Mouse (Mus musculus): ENCODE measurements around the gene Spg7. TPM values are rescaled to one million over a fixed set of nuclear protein-coding genes. Genes with fewer than 3 reads are reported as not detected.

Spg7 gene
- polyA plus RNA-seq, 1 experiment from 2014 or later: 54.3 TPM

DNA sequence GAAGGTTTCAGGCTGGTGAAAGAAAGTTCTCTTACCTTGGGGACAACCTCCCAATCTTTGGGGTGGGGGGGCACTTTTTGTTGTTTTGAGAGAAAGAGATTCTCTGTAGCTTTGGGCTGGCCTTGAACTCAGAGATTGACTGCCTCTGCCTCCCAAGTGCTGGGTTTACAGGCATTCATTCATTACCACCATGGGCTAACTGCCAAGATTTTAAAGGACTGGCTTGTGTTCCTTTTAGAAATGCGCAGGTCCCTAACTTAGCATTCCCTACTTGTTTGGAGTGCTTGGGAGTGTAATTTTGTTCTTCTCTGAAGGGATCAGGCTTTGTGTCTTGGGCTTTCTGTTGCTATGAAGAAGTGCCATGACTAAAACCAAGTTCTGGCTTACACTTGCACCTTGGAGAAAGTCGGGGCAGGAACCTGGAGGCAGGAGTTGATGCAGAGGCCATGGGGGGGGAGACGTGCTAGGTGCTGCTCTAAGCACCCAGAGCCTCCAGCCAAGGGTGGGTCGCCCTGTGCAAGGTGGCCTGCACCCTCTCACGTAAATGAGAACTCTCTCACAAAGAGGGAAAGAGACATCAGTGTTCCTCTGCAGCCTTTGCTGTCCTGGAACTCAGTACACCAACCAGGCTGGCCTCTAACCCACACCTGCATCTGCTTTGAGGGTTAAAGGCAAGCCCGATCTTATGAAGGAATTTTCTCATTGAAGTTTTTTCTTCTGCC, 41.5 kb downstream of the Spg7 start:
- no peak for ATAC-seq (ENCODE audit: insufficient number of reproducible peaks, insufficient read depth, low FRiP score, low read depth)
- Histone ChIP-seq H3K4me3 (ENCODE audit: low read depth, low read length) (peak overlapping the region; percentile 72), H3K4me2 (replicated peaks; ENCODE audit: low read depth, low read length) (peak overlapping the region; percentile 96; the same call in 1 of the 2 replicates)

DNA sequence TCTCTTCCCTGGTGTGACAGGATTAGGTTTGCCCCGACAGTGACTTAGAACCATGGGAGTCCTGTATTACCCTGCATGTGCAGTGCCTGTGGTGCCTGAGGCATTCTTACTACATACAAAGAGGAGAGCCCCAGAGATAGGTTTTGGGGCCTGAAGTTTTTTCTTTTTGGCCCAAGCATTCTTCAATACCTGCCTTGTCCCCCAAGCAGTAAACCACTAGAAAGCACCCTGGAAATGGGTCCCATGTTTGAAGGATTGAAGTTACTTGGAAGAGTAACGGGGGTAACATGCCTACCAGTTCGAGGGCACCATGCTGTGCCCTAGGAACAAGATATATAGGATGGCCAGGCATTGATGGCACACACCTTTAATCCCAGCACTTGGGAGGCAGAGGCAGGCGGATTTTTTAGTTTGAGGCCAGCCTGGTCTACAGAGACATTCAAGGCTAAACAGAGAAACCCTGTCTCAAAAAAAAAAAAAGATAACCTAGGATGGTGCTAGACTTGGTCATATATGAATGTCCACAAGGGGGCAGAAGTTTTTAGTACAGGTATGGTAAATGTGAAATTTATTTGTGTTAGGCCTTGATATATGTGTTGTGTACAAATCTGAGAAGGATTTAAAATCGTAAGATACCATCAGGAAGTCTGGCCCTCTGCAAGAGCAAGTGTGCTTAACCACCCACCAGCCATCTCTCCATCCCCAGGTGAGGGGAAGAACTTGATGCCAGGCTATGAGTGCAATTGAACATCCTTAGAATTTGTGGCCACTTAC, 43.0 kb downstream of the Spg7 start:
- no peak overlapping the region for H3K4me3 ChIP-seq (ENCODE audit: low read depth, low read length)
- WGBS: 71% methylated on average over 5 of the region's 5 CpGs
- H3K36me3 ChIP-seq (ENCODE audit: control insufficient read depth, insufficient read depth, low read length): peaks cover 23% of the 10 kb centered on the region
- H3K4me2 ChIP-seq (replicated peaks; ENCODE audit: low read depth, low read length): no peak overlapping the region
- no peak overlapping the region for H3K9ac ChIP-seq (replicated peaks; ENCODE audit: low read depth, low read length)
- no peaks in the 10 kb centered on the region for H3K27me3 ChIP-seq (ENCODE audit: control insufficient read depth, insufficient read depth, low read length)
- no peak overlapping the region for H3K27ac ChIP-seq (ENCODE audit: low read length)
- no peaks in the 10 kb centered on the region for H3K9me3 ChIP-seq (ENCODE audit: control insufficient read depth, low read depth, low read length)
- H3K4me1 ChIP-seq (ENCODE audit: control insufficient read depth, insufficient read depth, low read length): peaks cover 9% of the 10 kb centered on the region; the same call in 1 of the 2 replicates
- no peak for ATAC-seq (ENCODE audit: insufficient number of reproducible peaks, insufficient read depth, low FRiP score, low read depth)

More for the DNA sequence above, 41.5 kb downstream of the Spg7 start:
- H3K27ac ChIP-seq (ENCODE audit: low read length): no peak overlapping the region
- H3K9me3 ChIP-seq (ENCODE audit: control insufficient read depth, low read depth, low read length): no peaks in the 10 kb centered on the region
- no peak overlapping the region for H3K9ac ChIP-seq (replicated peaks; ENCODE audit: low read depth, low read length)
- peaks cover 23% of the 10 kb centered on the region for H3K36me3 ChIP-seq (ENCODE audit: control insufficient read depth, insufficient read depth, low read length)
- no peaks in the 10 kb centered on the region for H3K27me3 ChIP-seq (ENCODE audit: control insufficient read depth, insufficient read depth, low read length)
- 79% methylated on average over 6 of the region's 6 CpGs for WGBS
- H3K4me1 ChIP-seq (ENCODE audit: control insufficient read depth, insufficient read depth, low read length): peaks cover 9% of the 10 kb centered on the region; the same call in 1 of the 2 replicates

DNA sequence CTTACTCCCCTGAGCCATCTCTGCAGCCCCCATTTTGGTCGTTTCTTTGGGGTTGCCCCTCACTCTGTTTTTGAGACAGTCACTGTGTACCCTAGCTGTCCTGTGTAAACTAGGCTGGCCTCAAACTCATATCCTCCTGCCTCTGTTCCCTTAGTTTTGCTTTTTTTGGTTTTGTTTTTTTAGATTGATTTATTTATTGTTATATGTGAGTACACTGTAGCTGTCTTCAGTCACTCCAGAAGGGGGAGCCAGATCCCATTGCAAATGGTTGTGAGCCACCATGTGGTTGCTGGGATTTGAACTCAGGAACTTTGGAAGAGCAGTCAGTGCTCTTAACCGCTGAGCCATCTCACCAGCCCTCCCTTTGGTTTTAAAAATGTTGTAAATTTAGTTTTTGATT, 43.8 kb downstream of the Spg7 start:
- H3K9ac ChIP-seq (replicated peaks; ENCODE audit: low read depth, low read length): no peak overlapping the region
- no peaks in the 10 kb centered on the region for H3K27me3 ChIP-seq (ENCODE audit: control insufficient read depth, insufficient read depth, low read length)
- H3K36me3 ChIP-seq (ENCODE audit: control insufficient read depth, insufficient read depth, low read length): peaks cover 23% of the 10 kb centered on the region
- peaks cover 9% of the 10 kb centered on the region; the same call in 1 of the 2 replicates for H3K4me1 ChIP-seq (ENCODE audit: control insufficient read depth, insufficient read depth, low read length)
- no peak for ATAC-seq (ENCODE audit: insufficient number of reproducible peaks, insufficient read depth, low FRiP score, low read depth)
- 61% methylated on average over 2 of the region's 2 CpGs for WGBS
- H3K4me2 ChIP-seq (replicated peaks; ENCODE audit: low read depth, low read length): no peak overlapping the region
- H3K9me3 ChIP-seq (ENCODE audit: control insufficient read depth, low read depth, low read length): no peaks in the 10 kb centered on the region
- H3K27ac ChIP-seq (ENCODE audit: low read length): no peak overlapping the region
- no peak overlapping the region for H3K4me3 ChIP-seq (ENCODE audit: low read depth, low read length)

DNA sequence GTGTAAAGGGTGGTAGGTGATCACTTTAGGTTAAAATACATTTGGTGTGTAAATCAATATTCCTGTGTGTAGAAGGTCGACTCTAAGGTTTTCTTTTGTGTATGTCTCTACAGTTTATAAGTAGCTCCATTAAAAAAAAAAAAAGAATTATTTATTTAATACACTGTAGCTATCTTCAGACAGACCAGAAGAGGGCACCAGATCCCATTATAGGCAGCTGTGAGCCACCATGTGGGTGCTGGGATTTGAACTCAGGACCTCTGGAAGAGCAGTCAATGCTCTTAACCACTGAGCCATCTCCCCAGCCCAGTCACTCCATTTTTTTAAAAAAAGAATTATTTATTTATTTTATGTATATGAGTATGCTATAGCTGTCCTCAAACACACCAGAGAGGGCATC, 45.3 kb downstream of the Spg7 start:
- H3K4me2 ChIP-seq (replicated peaks; ENCODE audit: low read depth, low read length): no peak overlapping the region

DNA sequence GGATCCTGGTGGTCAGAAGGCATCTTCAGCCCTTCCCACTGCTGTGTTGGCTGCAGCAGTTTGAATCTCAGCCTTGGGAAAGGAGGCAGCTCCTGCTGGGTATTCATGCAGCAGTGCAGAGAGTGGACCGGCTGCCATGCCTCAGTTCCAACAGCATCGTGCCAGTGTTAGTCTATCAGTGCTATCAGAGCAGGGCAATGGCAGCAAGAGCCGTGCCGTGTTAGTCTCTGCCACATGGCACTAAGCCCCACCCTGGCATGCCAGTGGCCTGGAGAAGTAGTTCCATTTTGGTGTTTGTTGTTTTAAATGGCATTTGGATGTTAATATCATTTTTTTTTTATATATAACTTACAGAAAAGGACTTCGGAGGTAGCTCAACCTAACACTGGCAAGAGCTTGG, 46.2 kb downstream of the Spg7 start:
- Histone ChIP-seq H3K4me3 (ENCODE audit: low read depth, low read length) (no peak overlapping the region), H3K9me3 (ENCODE audit: control insufficient read depth, low read depth, low read length) (no peaks in the 10 kb centered on the region), H3K36me3 (ENCODE audit: control insufficient read depth, insufficient read depth, low read length) (peaks cover 15% of the 10 kb centered on the region), H3K27ac (ENCODE audit: low read length) (no peak overlapping the region), H3K4me1 (ENCODE audit: control insufficient read depth, insufficient read depth, low read length) (0 out of 2 replicates have a peak, but pooled peaks cover under 1% of the 10 kb centered on the region), H3K27me3 (ENCODE audit: control insufficient read depth, insufficient read depth, low read length) (no peaks in the 10 kb centered on the region), H3K4me2 (replicated peaks; ENCODE audit: low read depth, low read length) (no peak overlapping the region), H3K9ac (replicated peaks; ENCODE audit: low read depth, low read length) (0 out of 2 replicates have a peak overlapping the region, but pooled peaks have one; percentile 0)
- 88% methylated on average over 5 of the region's 5 CpGs for WGBS
- ATAC-seq (ENCODE audit: insufficient number of reproducible peaks, insufficient read depth, low FRiP score, low read depth): no peak

More for the DNA sequence above, 45.3 kb downstream of the Spg7 start:
- Histone ChIP-seq H3K27me3 (ENCODE audit: control insufficient read depth, insufficient read depth, low read length) (no peaks in the 10 kb centered on the region), H3K36me3 (ENCODE audit: control insufficient read depth, insufficient read depth, low read length) (peaks cover 23% of the 10 kb centered on the region), H3K9me3 (ENCODE audit: control insufficient read depth, low read depth, low read length) (no peaks in the 10 kb centered on the region), H3K9ac (replicated peaks; ENCODE audit: low read depth, low read length) (no peak overlapping the region), H3K4me1 (ENCODE audit: control insufficient read depth, insufficient read depth, low read length) (peaks cover 9% of the 10 kb centered on the region; the same call in 1 of the 2 replicates), H3K4me3 (ENCODE audit: low read depth, low read length) (no peak overlapping the region), H3K27ac (ENCODE audit: low read length) (no peak overlapping the region)
- ATAC-seq (ENCODE audit: insufficient number of reproducible peaks, insufficient read depth, low FRiP score, low read depth): no peak
- WGBS: 60% methylated on average over 1 of the region's 1 CpGs

DNA sequence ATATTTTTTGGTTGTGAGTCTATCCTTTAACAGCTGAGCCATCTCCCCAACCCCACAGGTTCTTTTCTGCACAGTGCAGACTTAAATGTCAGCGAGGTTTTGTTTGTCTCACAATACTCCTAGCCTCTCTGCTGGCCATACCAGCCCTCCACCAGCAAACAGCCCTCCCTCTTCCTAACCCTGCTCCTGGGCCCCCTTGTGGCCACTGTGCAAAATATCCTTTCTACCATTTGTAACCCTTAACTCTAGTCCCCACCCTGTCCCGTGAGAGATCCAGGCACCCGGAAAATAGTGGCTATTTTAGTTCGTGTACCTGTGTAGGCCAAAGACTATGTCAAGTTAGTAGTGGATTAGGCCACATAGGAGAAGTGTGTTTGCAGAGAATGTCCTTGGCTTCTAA, 47.9 kb downstream of the Spg7 start:
- Histone ChIP-seq H3K9me3 (ENCODE audit: control insufficient read depth, low read depth, low read length) (no peaks in the 10 kb centered on the region), H3K4me2 (replicated peaks; ENCODE audit: low read depth, low read length) (no peak overlapping the region), H3K4me1 (ENCODE audit: control insufficient read depth, insufficient read depth, low read length) (no peaks in the 10 kb centered on the region), H3K4me3 (ENCODE audit: low read depth, low read length) (no peak overlapping the region), H3K9ac (replicated peaks; ENCODE audit: low read depth, low read length) (no peak overlapping the region), H3K27me3 (ENCODE audit: control insufficient read depth, insufficient read depth, low read length) (0 out of 2 replicates have a peak, but pooled peaks cover 1% of the 10 kb centered on the region), H3K27ac (ENCODE audit: low read length) (no peak overlapping the region), H3K36me3 (ENCODE audit: control insufficient read depth, insufficient read depth, low read length) (peaks cover under 1% of the 10 kb centered on the region; the same call in 1 of the 2 replicates)
- 0 out of 2 replicates have a peak, but pooled peaks have one; percentile 57 for ATAC-seq (ENCODE audit: insufficient number of reproducible peaks, insufficient read depth, low FRiP score, low read depth)
- WGBS: 17% methylated on average over 4 of the region's 4 CpGs

DNA sequence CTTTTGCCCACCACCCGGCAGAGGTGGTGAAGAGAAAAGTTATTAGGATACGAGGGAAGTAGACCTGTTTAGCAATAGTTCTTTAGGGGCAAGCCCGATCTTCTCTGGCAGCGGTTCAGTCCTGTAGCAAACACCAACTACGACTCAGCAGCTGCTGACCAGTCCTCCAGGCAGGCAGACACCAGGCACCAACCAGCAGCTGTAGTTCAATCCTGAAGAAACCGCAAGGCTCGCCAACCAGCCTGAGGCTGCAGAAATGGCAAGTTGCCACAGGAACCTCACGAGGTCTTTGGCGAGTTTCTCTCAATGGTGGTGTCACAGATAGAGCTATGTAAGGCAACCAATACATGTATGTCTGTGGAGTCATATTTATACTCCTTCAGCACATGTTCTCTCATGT, 50.1 kb downstream of the Spg7 start:
- Histone ChIP-seq H3K4me1 (ENCODE audit: control insufficient read depth, insufficient read depth, low read length) (peaks cover 9% of the 10 kb centered on the region), H3K4me3 (ENCODE audit: low read depth, low read length) (no peak overlapping the region), H3K27me3 (ENCODE audit: control insufficient read depth, insufficient read depth, low read length) (peaks cover 18% of the 10 kb centered on the region), H3K9me3 (ENCODE audit: control insufficient read depth, low read depth, low read length) (no peaks in the 10 kb centered on the region), H3K9ac (replicated peaks; ENCODE audit: low read depth, low read length) (no peak overlapping the region), H3K4me2 (replicated peaks; ENCODE audit: low read depth, low read length) (no peak overlapping the region), H3K36me3 (ENCODE audit: control insufficient read depth, insufficient read depth, low read length) (no peaks in the 10 kb centered on the region), H3K27ac (ENCODE audit: low read length) (no peak overlapping the region)
- ATAC-seq (ENCODE audit: insufficient number of reproducible peaks, insufficient read depth, low FRiP score, low read depth): no peak
- 80% methylated on average over 9 of the region's 9 CpGs for WGBS

DNA sequence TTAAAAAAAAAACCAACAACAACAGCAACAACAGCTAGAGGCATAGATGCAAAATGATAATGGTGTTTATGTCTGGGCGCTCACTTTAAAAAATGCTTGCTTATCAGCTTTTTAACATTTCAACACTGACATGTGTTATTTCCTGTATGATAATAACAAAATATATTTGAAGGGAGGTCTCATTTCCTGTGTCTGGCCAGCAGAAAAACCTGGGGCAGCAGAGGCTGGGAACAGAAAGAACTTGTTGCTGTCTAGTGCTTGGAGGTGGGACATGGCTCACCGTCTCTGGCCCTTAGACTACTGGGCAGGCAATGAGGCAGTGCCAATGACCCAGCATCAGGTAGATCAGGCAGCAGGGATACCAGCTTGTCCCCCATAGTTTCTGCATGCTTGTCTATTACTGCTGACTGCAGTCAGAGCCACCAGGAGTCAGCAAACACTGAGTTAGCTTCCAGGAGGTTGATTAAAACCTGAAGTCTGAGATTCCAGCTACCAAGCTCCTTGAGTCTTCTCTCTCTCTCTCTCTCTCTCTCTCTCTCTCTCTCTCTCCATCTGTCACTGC, 51.2 kb downstream of the Spg7 start:
- H3K4me3 ChIP-seq (ENCODE audit: low read depth, low read length): no peak overlapping the region
- no peak overlapping the region for H3K27ac ChIP-seq (ENCODE audit: low read length)
- WGBS: 49% methylated on average over 2 of the region's 2 CpGs
- H3K9me3 ChIP-seq (ENCODE audit: control insufficient read depth, low read depth, low read length): no peaks in the 10 kb centered on the region
- no peak for ATAC-seq (ENCODE audit: insufficient number of reproducible peaks, insufficient read depth, low FRiP score, low read depth)
- no peak overlapping the region for H3K9ac ChIP-seq (replicated peaks; ENCODE audit: low read depth, low read length)
- H3K36me3 ChIP-seq (ENCODE audit: control insufficient read depth, insufficient read depth, low read length): no peaks in the 10 kb centered on the region
- H3K4me2 ChIP-seq (replicated peaks; ENCODE audit: low read depth, low read length): no peak overlapping the region
- peaks cover 28% of the 10 kb centered on the region for H3K27me3 ChIP-seq (ENCODE audit: control insufficient read depth, insufficient read depth, low read length)
- peaks cover 10% of the 10 kb centered on the region for H3K4me1 ChIP-seq (ENCODE audit: control insufficient read depth, insufficient read depth, low read length)
